Mouse (Mus musculus) left cerebral cortex, adult 8-10 months (tissue): ENCODE data around the gene Epb41l4b. TPM values are rescaled to one million over a fixed set of nuclear protein-coding genes. Genes with fewer than 3 reads are reported as not detected.

Experiments used
- DNase-seq, 2 experiments: peaks; one replicate each; pipeline ENCODE4 v3.0.0; 2022; ENCODE audit warnings: low spot score in 2 of 2
- total RNA-seq, 4 experiments: library from RNA; stranded (reverse); gene quantifications; 2 replicates each; pipeline ENCODE4 v1.2.4; 2022

Gene Epb41l4b
- total RNA-seq, 4 experiments from 2014 or later, result 30.5 to 45.1 (median 34.8) TPM

- no peak for DNase-seq
Observed at GRCm38 (mm10) chr4:57066936-57067335, 76.3 kb downstream of the Epb41l4b start.

DNA sequence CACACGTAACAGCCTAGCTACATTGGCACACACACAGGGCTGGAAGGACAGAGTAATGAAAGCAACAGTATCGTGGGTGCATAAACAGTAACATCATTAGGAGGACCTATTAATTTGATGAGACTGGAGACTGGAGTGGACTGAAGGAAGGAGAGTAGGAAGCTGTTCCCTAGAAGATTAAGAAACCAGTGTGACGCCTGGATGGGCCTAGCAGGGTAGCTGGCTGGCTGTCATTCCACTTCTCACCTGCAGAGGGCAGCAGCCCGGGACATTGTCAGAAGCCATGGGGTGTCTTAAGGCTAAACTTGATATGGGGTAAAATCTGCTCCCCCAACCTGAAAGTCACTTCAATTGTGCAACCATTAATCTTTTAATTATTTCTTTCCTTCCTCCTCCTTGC, 78.0 kb downstream of the Epb41l4b start:
- peak; percentile 45 to 83 for DNase-seq

DNA sequence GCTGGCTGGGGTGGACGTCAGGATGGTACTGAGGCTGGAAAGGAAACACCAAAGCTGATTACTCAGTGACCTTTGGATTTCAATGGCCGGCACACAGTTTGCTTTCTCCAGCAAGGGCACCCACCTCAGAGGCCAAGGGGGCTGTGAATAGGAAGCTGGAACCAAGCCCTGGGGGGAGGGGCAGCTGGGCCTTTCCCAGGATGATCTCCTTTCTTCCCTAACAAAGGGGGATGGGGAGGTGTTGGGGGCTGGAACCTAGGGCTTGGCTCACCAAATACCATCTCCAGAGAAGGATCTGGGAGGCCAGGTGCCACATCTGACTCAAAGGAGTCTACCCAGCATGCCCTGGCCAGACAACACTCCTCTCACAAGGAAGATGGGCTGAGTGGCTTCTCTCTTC, 78.4 kb downstream of the Epb41l4b start:
- DNase-seq, result no peak

DNA sequence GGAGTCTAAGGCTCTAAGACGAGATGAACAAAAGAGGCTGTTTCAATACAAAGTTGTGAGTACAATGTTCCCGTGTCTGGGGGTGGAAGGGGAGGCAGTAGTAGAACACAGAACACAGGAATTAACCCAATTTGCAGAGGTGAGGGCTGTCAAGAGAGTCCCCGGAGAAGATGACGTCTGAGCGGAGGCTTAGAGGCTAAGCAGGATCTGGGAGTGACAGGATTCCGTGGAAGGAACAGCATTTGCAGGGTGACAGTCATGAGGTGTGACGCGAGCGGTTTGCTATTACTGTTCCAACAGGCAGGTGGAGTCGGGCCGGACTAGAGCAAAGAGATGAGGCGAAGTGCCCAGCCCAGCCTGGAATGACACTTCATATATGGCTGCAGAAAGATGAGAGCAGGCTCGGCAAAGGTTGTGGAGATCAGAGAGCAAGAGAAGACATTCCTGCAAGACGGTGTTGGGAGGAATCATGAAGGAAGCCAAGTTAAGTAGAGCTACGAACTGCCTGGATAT, 82.9 kb downstream of the Epb41l4b start:
- DNase-seq, result no peak

- DNase-seq, result no peak
Observed at GRCm38 (mm10) chr4:57058623-57059022, 84.6 kb downstream of the Epb41l4b start.

DNA sequence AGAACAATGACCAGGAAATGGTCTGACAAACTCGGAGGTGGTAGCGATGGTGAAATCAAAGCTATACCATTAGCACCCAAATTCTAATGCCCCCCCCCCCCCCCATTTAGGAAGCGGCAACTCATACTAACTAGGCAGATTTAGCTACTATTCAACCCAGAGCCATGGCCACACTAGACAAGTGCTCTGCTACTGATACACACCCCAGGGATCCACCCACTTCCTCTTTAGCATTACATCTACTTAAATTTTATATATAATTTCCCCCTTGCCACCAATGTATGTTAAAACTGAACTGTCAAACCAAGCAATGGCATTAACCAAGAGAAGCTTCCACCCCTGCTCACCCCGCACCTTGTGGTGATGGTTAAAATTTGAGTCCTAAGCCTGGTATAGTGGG, 85.6 kb downstream of the Epb41l4b start:
- DNase-seq, result no peak

DNA sequence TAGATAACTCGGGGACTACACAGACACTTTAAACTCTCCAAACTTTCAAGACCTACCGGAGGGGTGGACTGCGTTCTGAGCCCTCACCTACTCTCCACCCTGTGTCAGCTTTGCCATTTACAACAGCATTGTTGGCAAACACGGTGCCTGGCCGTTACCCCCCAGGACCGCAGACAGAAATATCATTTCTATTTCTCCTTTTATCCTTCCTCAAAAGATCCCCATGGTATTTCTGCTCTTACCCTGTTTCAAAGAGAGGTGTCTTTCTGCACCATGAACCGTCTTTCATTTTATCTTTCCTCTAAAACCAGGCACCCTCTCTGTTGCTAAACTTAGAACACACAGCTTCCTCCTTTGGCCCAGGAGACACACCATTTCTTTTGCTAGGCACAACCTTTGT, 87.6 kb downstream of the Epb41l4b start:
- no peak for DNase-seq

DNA sequence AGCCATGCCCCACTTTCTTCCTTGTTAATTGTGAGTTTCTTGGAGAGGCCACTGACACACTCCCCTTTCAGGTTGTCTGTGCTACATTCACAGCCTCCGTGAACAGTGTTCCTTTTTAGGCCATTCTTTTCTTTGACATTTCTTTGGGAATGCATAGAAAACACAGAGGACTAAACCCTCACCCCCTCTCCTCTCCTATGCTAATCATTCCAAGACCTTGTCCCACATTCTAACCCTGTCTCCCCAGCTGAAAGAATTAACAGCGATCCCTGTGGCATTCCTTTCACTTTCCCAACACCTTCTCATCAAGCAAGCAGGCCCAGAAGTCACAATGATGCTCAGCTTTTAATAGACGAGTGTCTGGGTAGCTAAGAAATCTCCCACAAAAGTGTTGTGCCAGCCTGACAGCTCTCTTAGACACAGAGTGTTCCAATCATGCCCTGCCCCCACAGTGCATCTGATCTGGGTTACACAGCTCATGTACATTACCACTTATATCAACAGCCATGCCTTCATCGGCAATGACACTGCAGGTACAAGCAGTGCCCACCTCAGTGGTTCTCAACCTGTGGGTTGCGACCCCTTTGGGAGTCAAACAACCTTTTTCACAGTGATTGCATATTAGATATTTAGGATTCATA, 93.8 kb downstream of the Epb41l4b start:
- DNase-seq, result no peak

DNA sequence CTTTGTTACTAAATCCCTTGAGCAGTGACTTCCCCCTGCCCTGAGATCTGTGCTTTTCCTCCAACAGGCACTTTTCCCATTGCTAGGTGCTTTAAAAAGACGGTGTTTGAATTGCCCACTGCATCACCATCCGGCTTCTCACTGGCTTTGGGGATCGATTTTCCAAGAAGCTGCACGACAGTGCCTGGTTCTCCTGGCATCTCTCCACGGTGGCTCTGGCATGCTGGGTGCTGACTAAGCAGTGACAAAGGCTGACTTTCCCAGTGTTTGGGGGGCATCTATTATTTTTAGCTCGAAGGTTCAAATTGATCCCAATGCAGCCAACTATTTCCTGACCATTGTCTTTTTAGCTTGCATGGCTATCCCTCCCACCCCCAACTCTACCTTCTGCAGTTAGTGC, 94.7 kb downstream of the Epb41l4b start:
- DNase-seq, result no peak

GRCm38 (mm10) chr4:57046160-57046571, 97.1 kb downstream of the Epb41l4b start:
- peak in 1 of 2 experiments; percentile 77 for DNase-seq

DNA sequence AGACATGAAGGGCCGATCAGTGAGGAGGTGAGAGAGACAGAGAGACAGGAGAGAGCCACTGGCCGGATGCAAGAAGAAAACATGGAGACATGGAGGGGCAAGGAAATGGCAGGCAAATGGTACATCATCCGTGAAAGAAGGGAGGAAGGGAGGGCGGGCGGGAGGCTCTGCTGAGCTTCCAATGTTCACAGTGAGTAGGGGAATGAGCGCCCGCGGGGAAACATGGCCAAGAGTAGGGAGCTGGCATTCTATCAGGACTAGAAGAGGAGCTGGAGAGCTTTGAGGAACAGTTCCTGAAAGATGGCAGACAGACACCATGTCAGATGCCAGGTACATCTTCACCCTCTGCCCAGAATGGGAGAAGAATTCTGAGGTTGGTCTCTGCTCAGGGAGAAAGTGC, 99.6 kb downstream of the Epb41l4b start:
- no peak for DNase-seq

- DNase-seq, result no peak
Observed at GRCm38 (mm10) chr4:57041661-57042060, 101.6 kb downstream of the Epb41l4b start.

- DNase-seq, result no peak
Observed at GRCm38 (mm10) chr4:57041211-57041610, 102.0 kb downstream of the Epb41l4b start.

DNA sequence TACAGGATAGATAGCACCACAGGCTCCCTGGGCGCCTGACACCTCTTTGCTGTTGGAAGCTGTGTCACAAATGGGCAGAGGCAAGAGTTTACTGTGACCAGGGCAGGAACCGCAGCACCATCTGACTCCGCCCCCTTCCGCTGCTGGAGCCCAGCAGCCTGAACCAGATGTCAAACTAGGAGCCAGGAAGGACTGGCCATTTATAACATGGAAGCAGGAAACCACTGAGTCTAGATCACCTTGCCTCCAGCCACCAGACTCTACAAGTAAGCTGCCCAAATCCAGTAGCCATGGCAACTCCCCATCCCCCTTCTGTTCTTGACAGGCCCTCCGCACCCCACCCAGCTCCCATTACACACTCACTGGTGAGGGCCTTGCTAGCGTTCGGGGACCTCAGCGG, 102.8 kb downstream of the Epb41l4b start:
- DNase-seq, result no peak

- DNase-seq, result peak in 1 of 2 experiments; percentile 61
Observed at GRCm38 (mm10) chr4:57039127-57040031, 103.9 kb downstream of the Epb41l4b start.

DNA sequence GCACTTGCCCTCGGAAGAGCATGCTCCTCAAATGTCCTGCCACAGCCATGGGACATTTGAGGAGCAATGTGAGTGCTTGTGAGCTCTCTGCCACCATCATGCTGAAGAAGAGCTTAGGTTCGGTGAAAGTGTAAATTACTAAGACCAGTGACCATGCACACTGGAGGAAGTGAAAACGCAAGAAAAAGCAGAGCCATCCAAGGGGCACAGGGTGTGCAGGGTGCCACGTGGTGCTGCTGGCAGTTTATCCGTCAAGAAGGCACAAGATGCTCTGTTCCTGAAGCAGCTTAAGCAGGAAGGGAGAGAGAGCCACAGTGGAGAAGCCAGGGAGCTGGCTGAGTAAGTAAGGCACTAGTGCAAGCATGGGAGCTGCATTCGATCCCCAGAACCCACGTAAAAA, 105.7 kb downstream of the Epb41l4b start:
- DNase-seq, result no peak

DNA sequence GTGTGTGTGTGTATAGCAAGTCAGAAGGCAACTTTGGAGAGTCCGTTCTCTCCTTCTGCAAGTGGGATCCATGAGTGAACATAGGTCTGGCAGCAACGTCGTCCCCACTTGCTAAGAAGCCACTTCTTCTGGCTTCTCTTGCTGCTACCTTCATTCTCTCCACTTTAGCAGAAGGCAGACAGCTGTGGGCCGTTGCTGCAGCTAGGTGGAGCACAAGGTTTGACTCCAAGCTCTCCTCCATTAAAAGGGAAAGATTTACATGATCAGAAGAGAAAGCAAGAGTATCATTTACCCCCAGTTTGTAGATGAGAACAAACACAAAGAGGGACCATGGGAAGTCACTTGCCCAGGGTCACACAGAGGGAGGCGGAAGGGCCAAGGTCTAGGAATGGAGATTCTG, 109.1 kb downstream of the Epb41l4b start:
- no peak for DNase-seq

DNA sequence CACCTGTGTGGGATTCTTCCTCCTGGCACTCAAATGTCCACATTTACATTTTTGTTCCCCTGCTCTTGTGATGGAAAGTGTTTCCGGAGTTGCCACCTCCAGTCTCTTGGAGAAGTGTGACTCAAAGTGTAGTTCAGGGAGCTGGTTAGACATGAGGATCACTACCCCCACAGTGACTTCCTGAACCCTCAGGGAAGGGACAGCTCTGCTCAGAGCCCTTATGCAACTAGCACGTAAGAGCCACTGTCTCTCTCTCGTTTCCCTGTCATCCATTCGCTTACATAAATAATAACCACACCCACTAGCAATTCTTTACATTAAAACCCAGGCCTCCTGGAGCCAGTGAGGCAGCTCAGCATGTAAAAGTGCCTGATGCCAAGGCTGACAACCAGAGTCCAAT, 111.8 kb downstream of the Epb41l4b start:
- DNase-seq, result no peak

- DNase-seq, result no peak
Observed at GRCm38 (mm10) chr4:57027954-57028353, 115.3 kb downstream of the Epb41l4b start.

- DNase-seq, result no peak
Observed at GRCm38 (mm10) chr4:57023527-57023926, 119.7 kb downstream of the Epb41l4b start.

- DNase-seq, result no peak
Observed at GRCm38 (mm10) chr4:57021288-57021687, 121.9 kb downstream of the Epb41l4b start.

DNA sequence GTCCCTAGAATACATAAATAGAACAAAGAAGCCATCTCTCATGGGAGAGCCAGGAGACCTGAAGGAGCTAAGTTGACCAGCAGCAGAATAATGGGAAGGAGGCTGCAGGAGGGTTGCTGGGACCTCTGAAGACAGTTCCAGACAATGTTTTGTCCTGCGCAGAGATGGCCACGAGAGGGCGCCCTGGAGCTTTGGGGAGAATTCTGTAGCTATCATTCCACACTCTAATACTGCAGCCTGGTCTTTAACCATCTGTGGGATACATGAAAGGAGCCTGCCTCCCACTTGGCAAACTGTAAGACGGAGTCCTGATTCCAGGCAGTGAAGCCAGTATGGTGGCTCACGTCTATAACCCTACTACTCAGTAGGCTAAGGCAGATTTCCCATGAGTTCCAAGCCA, 126.0 kb downstream of the Epb41l4b start:
- DNase-seq, result peak in 1 of 2 experiments; percentile 69
